Mouse (Mus musculus): ENCODE measurements at regions not wholly inside any gene's neighbourhood (a gene's known extent, or its start where the extent isn't known, plus 50 kb on each side); places are given as distances from the start of the nearest gene placed in this dataset.

DNA sequence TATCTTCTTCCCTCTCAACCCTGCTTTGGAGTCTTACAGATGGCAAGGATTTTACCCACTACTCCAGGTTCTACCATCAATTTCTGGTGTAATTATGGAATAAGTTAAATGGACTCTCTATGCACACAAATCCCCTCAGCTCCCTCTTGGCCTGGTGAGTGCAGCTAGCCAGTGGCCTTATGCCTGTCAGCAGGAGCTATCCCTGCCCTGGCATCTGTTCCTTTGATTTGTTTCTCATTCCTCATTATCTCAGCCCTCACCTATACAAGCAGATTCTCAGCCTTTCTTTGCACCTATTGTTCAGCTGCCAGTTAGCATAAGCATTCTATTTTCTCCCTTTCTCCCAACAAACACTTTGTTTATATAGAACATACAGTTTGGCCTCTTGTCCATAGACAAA, 150.3 kb downstream of the Rnf152 start:
- TF ChIP-seq BHLHE40 (IDR thresholded peaks at IDR 0.05; ENCODE audit: borderline replicate concordance, low read depth, low read length) (no peak), MAX (IDR thresholded peaks at IDR 0.05; ENCODE audit: low read length) (no peak), ZNF384 (IDR thresholded peaks at IDR 0.05; ENCODE audit: low read depth, low read length) (no peak), CTCF (IDR thresholded peaks at IDR 0.05 in 2 of 3, conservative IDR thresholded peaks at IDR 0.05 in 1 of 3; ENCODE audit: control insufficient read depth in 1 of 3, insufficient read depth in 1 of 3, low read depth in 2 of 3, low read length in 3 of 3, poor library complexity in 1 of 3, severe bottlenecking in 1 of 3) (no peak), POLR2A (IDR thresholded peaks at IDR 0.05; ENCODE audit: control insufficient read depth in 1 of 2, insufficient read depth in 1 of 2, low read depth in 1 of 2, low read length in 2 of 2, poor library complexity in 1 of 2) (no peak), EP300 (IDR thresholded peaks at IDR 0.05; ENCODE audit: low read depth in 1 of 2, low read length in 2 of 2) (no peak), MAZ (IDR thresholded peaks at IDR 0.05; ENCODE audit: low read depth, low read length) (no peak), TBP (IDR thresholded peaks at IDR 0.05; ENCODE audit: low read depth, low read length) (no peak), UBTF (IDR thresholded peaks at IDR 0.05; ENCODE audit: borderline replicate concordance, insufficient read depth, low read depth, low read length) (no peak), JUND (IDR thresholded peaks at IDR 0.05; ENCODE audit: low read depth, low read length) (no peak)

Measured in MEL (cell line).